ENCODE assay signal across 12 mouse cellular contexts in the genomic region with DNA sequence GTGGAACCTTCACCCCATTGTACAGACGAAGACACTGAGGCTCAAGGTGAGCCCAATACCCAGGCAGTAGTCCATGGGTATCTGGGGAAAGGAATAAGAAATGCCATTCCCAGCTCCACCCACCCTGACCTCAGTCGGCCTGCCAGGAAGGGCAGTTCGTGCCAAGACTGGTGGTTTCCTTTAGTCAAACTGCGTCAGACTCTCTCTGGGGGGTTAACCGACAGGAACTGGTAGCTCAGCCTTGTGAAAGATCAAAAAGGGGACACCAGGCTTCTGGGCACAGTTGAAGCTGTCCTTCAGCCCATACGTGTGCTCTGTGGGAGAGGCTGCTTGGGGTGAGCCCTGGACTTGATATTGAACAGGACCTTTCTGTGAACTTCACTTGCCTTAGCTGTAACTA. TPM values are rescaled to one million over a fixed set of nuclear protein-coding genes. Genes with fewer than 3 reads are reported as not detected.
DNase-seq lines count a peak whose midpoint lies in the region; ATAC-seq and TF ChIP-seq lines count a peak whose summit lies in the region.
"Had no signal": no experiment of that assay in that cellular context is flagged by ENCODE, and none has a peak within 500 bp of the region (broad histone marks: within the 10 kb centered on the region; RNA-seq: fewer than 3 reads in every experiment).

No protein-coding gene starts in this region.

- no peak overlapping the region for H3K9ac ChIP-seq in stomach, postnatal 0 days (ENCODE audit: low read length)
- H3K9ac ChIP-seq: embryonic facial prominence, embryonic 13.5 days; intestine, embryonic 15.5 days; liver, embryonic 13.5 days had no signal

- H3K4me3 ChIP-seq in myocyte = no peak overlapping the region
- no peak overlapping the region for H3K4me3 ChIP-seq in stomach, postnatal 0 days (ENCODE audit: low read depth, low read length)
- H3K4me3 ChIP-seq: embryonic facial prominence, embryonic 13.5 days; intestine, embryonic 15.5 days; liver, embryonic 13.5 days had no signal

- peak; percentile 59 for DNase-seq in kidney, postnatal 10 days
- no peak for DNase-seq in kidney, adult 18-20 months
- no peak for DNase-seq in layer of hippocampus, adult 9-11 months
- DNase-seq in stomach, postnatal 0 days (ENCODE audit: low spot score) = no peak
- no peak for DNase-seq in cerebellum, postnatal 10 days
- DNase-seq: liver, embryonic 13.5 days had no signal

- H3K27ac ChIP-seq in stomach, postnatal 0 days (replicated peaks) = no peak overlapping the region
- H3K27ac ChIP-seq: embryonic facial prominence, embryonic 13.5 days; intestine, embryonic 15.5 days; liver, embryonic 13.5 days had no signal

- no peak for TF ChIP-seq CTCF in stomach, postnatal 0 days (IDR thresholded peaks at IDR 0.05; ENCODE audit: low read depth)

- H3K4me2 ChIP-seq in myocyte (ENCODE audit: low read depth) = peak overlapping the region; percentile 16
- H3K4me2 ChIP-seq in stomach, postnatal 0 days (replicated peaks; ENCODE audit: low read depth) = no peak overlapping the region
- H3K4me2 ChIP-seq: embryonic facial prominence, embryonic 13.5 days; intestine, embryonic 15.5 days; liver, embryonic 13.5 days had no signal

- H3ac ChIP-seq in myocyte (ENCODE audit: control insufficient read depth, insufficient read length) = no peak overlapping the region

- H3K9me3 ChIP-seq in stomach, postnatal 0 days (ENCODE audit: control insufficient read depth, low read length) = no peaks in the 10 kb centered on the region
- H3K9me3 ChIP-seq: embryonic facial prominence, embryonic 13.5 days; G1E; intestine, embryonic 15.5 days; liver, embryonic 13.5 days had no signal

- no peaks in the 10 kb centered on the region for H3K79me2 ChIP-seq in myocyte (ENCODE audit: control insufficient read depth, insufficient read depth)

- H3K27me3 ChIP-seq in myocyte (ENCODE audit: control insufficient read depth, insufficient read depth, insufficient read length) = no peaks in the 10 kb centered on the region
- no peaks in the 10 kb centered on the region for H3K27me3 ChIP-seq in stomach, postnatal 0 days (ENCODE audit: control insufficient read depth, insufficient read depth, low read length)
- H3K27me3 ChIP-seq: embryonic facial prominence, embryonic 13.5 days; intestine, embryonic 15.5 days; liver, embryonic 13.5 days had no signal

- H3K4me1 ChIP-seq in stomach, postnatal 0 days (replicated peaks; ENCODE audit: control insufficient read depth, insufficient read depth) = no peaks in the 10 kb centered on the region

- TF ChIP-seq EP300 in stomach, postnatal 0 days (optimal IDR thresholded peaks at IDR 0.05) = no peak

- 66% methylated on average over 6 of the region's 6 CpGs for WGBS in stomach, postnatal 0 days

- peak; percentile 81 for ATAC-seq in CD4-positive, CD25-positive, alpha-beta regulatory T cell, adult 4 months
- peak; percentile 90 for ATAC-seq in granulocyte monocyte progenitor cell, adult 5-6 weeks (replicated peaks; ENCODE audit: poor library complexity, severe bottlenecking)
- no peak for ATAC-seq in stomach, postnatal 0 days (ENCODE audit: low FRiP score, low TSS enrichment)
- ATAC-seq: intestine, embryonic 15.5 days had no signal

- H3K36me3 ChIP-seq in myocyte (ENCODE audit: control insufficient read depth, insufficient read depth) = no peaks in the 10 kb centered on the region
- H3K36me3 ChIP-seq in stomach, postnatal 0 days (ENCODE audit: control insufficient read depth, insufficient read depth, low read length) = no peaks in the 10 kb centered on the region
- H3K36me3 ChIP-seq: embryonic facial prominence, embryonic 13.5 days; G1E; intestine, embryonic 15.5 days; liver, embryonic 13.5 days had no signal

- TF ChIP-seq POLR2A in myocyte (IDR thresholded peaks at IDR 0.05; ENCODE audit: insufficient read length, low read depth) = no peak

TF ChIP-seq in myocyte, 11 proteins besides CTCF, POLR2A, EP300 and RAD21:
- no peak for TF ChIP-seq CEBPB (IDR thresholded peaks at IDR 0.05; ENCODE audit: insufficient read depth, poor library complexity, severe bottlenecking)
- no peak for TF ChIP-seq USF1 (IDR thresholded peaks at IDR 0.05; ENCODE audit: low read depth)
- no peak for TF ChIP-seq REST (IDR thresholded peaks at IDR 0.05; ENCODE audit: insufficient read depth, insufficient read length)
TF ChIP-seq in myocyte: peak in this region for 0.

RNA-seq across cellular contexts. Expression of a gene that starts 19.1 kb away (rescaled TPM):
- 10 to 100 TPM; 16.6 to 32.8 TPM for polyA plus RNA-seq in CD4-positive, CD25-positive, alpha-beta regulatory T cell, adult 4 months (2017; shearing (Covaris generic))
- total RNA-seq in granulocyte monocyte progenitor cell, adult 5-6 weeks (2014; fragmentation: Nextera tagmentation) = 0.49 TPM in 1 of 2 replicates, not detected in the other
- 2.0 and 2.2 TPM in 2 replicates for total RNA-seq in granulocyte monocyte progenitor cell, adult 5-6 weeks (2017)
- 266 TPM for polyA plus RNA-seq in myocyte (2012; fragmentation: generic; extraction: Trizol)
- 12.4 and 17.3 TPM in 2 replicates for polyA plus RNA-seq in stomach, postnatal 0 days (2015; fragmentation: Nextera tagmentation; extraction: Ambion mirVana)

RNA-seq across cellular contexts. Expression of a gene that starts 53.2 kb away (rescaled TPM):
- polyA plus RNA-seq in CD4-positive, CD25-positive, alpha-beta regulatory T cell, adult 4 months (2017; shearing (Covaris generic)) = 10 to 100 TPM; 19.1 to 25.2 TPM
- 18.8 and 26.9 TPM in 2 replicates for total RNA-seq in granulocyte monocyte progenitor cell, adult 5-6 weeks (2014; fragmentation: Nextera tagmentation)
- 14.3 and 25.0 TPM in 2 replicates for total RNA-seq in granulocyte monocyte progenitor cell, adult 5-6 weeks (2017)
- polyA plus RNA-seq in myocyte (2012; fragmentation: generic; extraction: Trizol) = 45.2 TPM
- polyA plus RNA-seq in stomach, postnatal 0 days (2015; fragmentation: Nextera tagmentation; extraction: Ambion mirVana) = 17.4 and 19.0 TPM in 2 replicates
